Mouse (Mus musculus): ENCODE measurements around the gene Abcc3. TPM values are rescaled to one million over a fixed set of nuclear protein-coding genes. Genes with fewer than 3 reads are reported as not detected.
A peak's percentile ranks its signal among the peaks of the same experiment; 100 is the strongest.
"Not testable (repeated sequence)": the region's sequence is repeated elsewhere in the genome, so short reads cannot be mapped to it uniquely, and the experiment has no call there.

Abcc3 gene
- polyA plus RNA-seq, 1 experiment from 2014 or later: 0.49 TPM

DNA sequence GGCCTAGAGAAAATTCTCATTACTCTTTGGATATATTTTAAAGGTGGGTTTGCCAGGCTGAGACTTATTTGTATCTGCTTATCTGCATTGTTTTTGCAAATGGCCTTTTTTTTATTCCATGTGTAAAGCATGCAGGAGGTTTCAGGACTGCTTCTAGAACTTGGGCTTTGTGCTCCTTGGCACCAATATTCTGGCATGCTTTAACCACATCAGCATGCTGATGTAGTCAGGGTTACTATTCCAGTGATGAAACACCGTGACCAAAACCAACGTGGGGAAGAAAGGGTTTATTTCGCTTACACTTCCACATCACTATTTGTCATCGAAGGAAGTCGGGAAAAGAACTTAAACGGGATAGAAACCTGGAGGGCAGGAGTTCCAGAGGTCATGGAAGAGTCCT lies 8.2 kb upstream of the Abcc3 start:
- no peak for ATAC-seq (ENCODE audit: low FRiP score)
- 85% methylated on average over 6 of the region's 6 CpGs for WGBS

DNA sequence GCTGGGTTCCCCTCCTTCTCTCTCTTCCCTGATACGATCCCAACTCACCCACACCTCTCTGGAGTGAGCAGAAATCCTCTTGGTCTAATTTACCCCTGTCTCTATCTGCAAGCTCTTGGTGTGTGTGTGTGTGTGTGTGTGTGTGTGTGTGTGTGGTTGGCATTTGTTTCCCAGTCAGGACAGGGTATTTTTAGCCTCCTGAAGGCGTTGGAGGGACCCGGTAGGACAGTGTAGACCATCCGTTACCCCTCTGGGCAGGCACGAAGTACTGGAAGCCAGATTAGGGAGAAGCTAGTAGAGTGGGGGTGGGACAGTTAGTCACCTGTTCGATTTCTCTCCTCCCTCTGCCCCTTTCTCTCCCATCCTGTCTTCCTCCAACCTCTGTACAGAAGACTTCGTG lies 1.3 kb upstream of the Abcc3 start:
- Histone ChIP-seq H3K4me2 (no peak overlapping the region), H3K36me3 (replicated peaks) (no peaks in the 10 kb centered on the region), H3K4me3 (replicated peaks) (no peak overlapping the region), H3K9ac (no peak overlapping the region), H3K4me1 (peaks cover 7% of the 10 kb centered on the region; the same call in 1 of the 2 replicates), H3K27ac (no peak overlapping the region), H3K27me3 (peaks cover 37% of the 10 kb centered on the region), H3K9me3 (no peaks in the 10 kb centered on the region)
- ATAC-seq (ENCODE audit: low FRiP score): no peak
- WGBS: 77% methylated on average over 7 of the region's 7 CpGs

More for the DNA sequence above, 8.2 kb upstream of the Abcc3 start:
- Histone ChIP-seq H3K4me1 (peaks cover 11% of the 10 kb centered on the region), H3K4me2 (no peak overlapping the region), H3K4me3 (replicated peaks) (no peak overlapping the region), H3K27me3 (peaks cover 11% of the 10 kb centered on the region; the same call in 1 of the 2 replicates), H3K36me3 (replicated peaks) (no peaks in the 10 kb centered on the region), H3K9me3 (no peaks in the 10 kb centered on the region), H3K27ac (no peak overlapping the region), H3K9ac (no peak overlapping the region)

- H3K9ac ChIP-seq; H3K4me3 ChIP-seq (replicated peaks); H3K9me3 ChIP-seq; H3K27ac ChIP-seq; H3K4me2 ChIP-seq; H3K36me3 ChIP-seq (replicated peaks); ATAC-seq (ENCODE audit: low FRiP score); H3K4me1 ChIP-seq: not testable (repeated sequence)
- WGBS: 82% methylated on average over 4 of the region's 4 CpGs
- H3K27me3 ChIP-seq: peaks cover 37% of the 10 kb centered on the region
Observed at GRCm38 (mm10) chr11:94393490-94393889, 693 bp upstream of the Abcc3 start.

- 92% methylated on average over 10 of the region's 10 CpGs for WGBS
- ATAC-seq (ENCODE audit: low FRiP score): no peak
- Histone ChIP-seq H3K4me1 (peaks cover 7% of the 10 kb centered on the region; the same call in 1 of the 2 replicates), H3K9me3 (no peaks in the 10 kb centered on the region), H3K4me2 (no peak overlapping the region), H3K27me3 (peaks cover 37% of the 10 kb centered on the region), H3K4me3 (replicated peaks) (no peak overlapping the region), H3K36me3 (replicated peaks) (no peaks in the 10 kb centered on the region), H3K27ac (no peak overlapping the region), H3K9ac (no peak overlapping the region)
Observed at GRCm38 (mm10) chr11:94391661-94392060, 1.1 kb downstream of the Abcc3 start.

- Histone ChIP-seq H3K9me3 (no peaks in the 10 kb centered on the region), H3K9ac (no peak overlapping the region), H3K4me2 (no peak overlapping the region), H3K4me3 (replicated peaks) (no peak overlapping the region), H3K36me3 (replicated peaks) (no peaks in the 10 kb centered on the region), H3K27me3 (peaks cover 37% of the 10 kb centered on the region), H3K27ac (no peak overlapping the region), H3K4me1 (peaks cover 15% of the 10 kb centered on the region)
- WGBS: 90% methylated on average over 6 of the region's 6 CpGs
- no peak for ATAC-seq (ENCODE audit: low FRiP score)
Observed at GRCm38 (mm10) chr11:94390825-94391224, 2.0 kb downstream of the Abcc3 start.

GRCm38 (mm10) chr11:94389724-94390396 lies 2.9 kb downstream of the Abcc3 start:
- Histone ChIP-seq H3K9ac (no peak overlapping the region), H3K4me1 (peaks cover 20% of the 10 kb centered on the region), H3K27ac (no peak overlapping the region), H3K36me3 (replicated peaks) (no peaks in the 10 kb centered on the region), H3K27me3 (peaks cover 34% of the 10 kb centered on the region), H3K4me2 (no peak overlapping the region), H3K4me3 (replicated peaks) (no peak overlapping the region), H3K9me3 (no peaks in the 10 kb centered on the region)
- no peak for ATAC-seq (ENCODE audit: low FRiP score)
- WGBS: 78% methylated on average over 6 of the region's 6 CpGs

GRCm38 (mm10) chr11:94389021-94389420 lies 3.8 kb downstream of the Abcc3 start:
- no peak for ATAC-seq (ENCODE audit: low FRiP score)
- Histone ChIP-seq H3K4me2 (no peak overlapping the region), H3K36me3 (replicated peaks) (no peaks in the 10 kb centered on the region), H3K4me1 (peaks cover 20% of the 10 kb centered on the region), H3K4me3 (replicated peaks) (no peak overlapping the region), H3K9ac (no peak overlapping the region), H3K27ac (no peak overlapping the region), H3K27me3 (peaks cover 27% of the 10 kb centered on the region), H3K9me3 (no peaks in the 10 kb centered on the region)
- 91% methylated on average over 4 of the region's 4 CpGs for WGBS

GRCm38 (mm10) chr11:94387756-94388155 lies 5.0 kb downstream of the Abcc3 start:
- H3K9ac ChIP-seq: no peak overlapping the region
- H3K27me3 ChIP-seq: peaks cover 21% of the 10 kb centered on the region
- no peaks in the 10 kb centered on the region for H3K36me3 ChIP-seq (replicated peaks)
- no peak for ATAC-seq (ENCODE audit: low FRiP score)
- no peak overlapping the region for H3K4me2 ChIP-seq
- no peak overlapping the region for H3K4me3 ChIP-seq (replicated peaks)
- 83% methylated on average over 4 of the region's 4 CpGs for WGBS
- H3K27ac ChIP-seq: no peak overlapping the region
- no peaks in the 10 kb centered on the region for H3K9me3 ChIP-seq
- peaks cover 18% of the 10 kb centered on the region for H3K4me1 ChIP-seq

DNA sequence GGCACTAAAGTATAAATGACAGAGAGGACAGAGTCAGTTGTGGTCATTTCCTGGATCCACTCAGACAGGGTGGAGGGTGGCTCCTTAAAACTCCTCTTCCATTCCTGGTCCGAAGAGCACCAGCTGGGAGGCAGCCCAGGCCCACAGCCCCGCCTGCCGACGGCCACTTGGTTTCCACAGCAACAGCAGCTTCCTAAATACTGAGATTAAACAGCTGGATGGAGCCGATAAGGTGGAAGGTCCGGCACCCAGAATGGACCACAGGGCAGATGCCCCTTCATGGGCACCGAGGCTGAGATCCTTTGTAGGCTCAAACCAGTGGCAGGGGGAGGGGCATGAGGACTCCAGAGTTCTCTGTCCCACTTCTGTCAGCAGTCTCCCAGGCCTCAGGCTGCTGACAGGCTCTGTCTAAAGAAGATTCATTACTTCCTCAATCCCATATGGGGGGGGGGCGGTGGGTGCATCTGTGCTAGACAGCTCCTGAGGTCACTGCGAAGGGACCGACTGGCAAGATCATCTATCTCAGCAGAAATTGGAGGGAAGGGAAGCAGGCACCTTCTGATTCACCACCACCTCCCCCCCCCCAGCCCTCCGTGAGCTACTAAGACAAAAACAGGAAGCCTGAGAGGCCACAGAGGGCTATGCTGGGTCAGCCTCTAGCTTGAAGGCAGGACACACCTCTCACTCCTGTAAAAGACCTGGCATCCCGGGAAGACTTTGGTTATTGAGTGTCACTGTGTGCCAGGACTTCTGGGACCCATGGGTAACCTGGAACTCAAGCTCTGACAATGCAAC lies 6.6 kb downstream of the Abcc3 start:
- ATAC-seq (ENCODE audit: low FRiP score): no peak
- Histone ChIP-seq H3K27ac (0 out of 2 replicates have a peak overlapping the region, but pooled peaks have one; percentile 19), H3K9ac (no peak overlapping the region), H3K4me3 (replicated peaks) (no peak overlapping the region), H3K9me3 (no peaks in the 10 kb centered on the region), H3K36me3 (replicated peaks) (no peaks in the 10 kb centered on the region), H3K4me1 (peaks cover 12% of the 10 kb centered on the region), H3K27me3 (peaks cover 6% of the 10 kb centered on the region; the same call in 1 of the 2 replicates), H3K4me2 (no peak overlapping the region)
- 53% methylated on average over 12 of the region's 12 CpGs for WGBS

GRCm38 (mm10) chr11:94379736-94380135 lies 13.1 kb downstream of the Abcc3 start:
- no peak overlapping the region for H3K4me3 ChIP-seq (replicated peaks)
- 78% methylated on average over 8 of the region's 8 CpGs for WGBS
- no peaks in the 10 kb centered on the region for H3K36me3 ChIP-seq (replicated peaks)
- H3K4me1 ChIP-seq: no peaks in the 10 kb centered on the region
- H3K27ac ChIP-seq: no peak overlapping the region
- H3K27me3 ChIP-seq: peaks cover 2% of the 10 kb centered on the region; the same call in 1 of the 2 replicates
- ATAC-seq (ENCODE audit: low FRiP score): no peak
- no peak overlapping the region for H3K4me2 ChIP-seq
- H3K9ac ChIP-seq: no peak overlapping the region
- H3K9me3 ChIP-seq: no peaks in the 10 kb centered on the region

- Histone ChIP-seq H3K9me3 (no peaks in the 10 kb centered on the region), H3K4me1 (no peaks in the 10 kb centered on the region), H3K4me3 (replicated peaks) (no peak overlapping the region), H3K27me3 (peaks cover 2% of the 10 kb centered on the region; the same call in 1 of the 2 replicates), H3K4me2 (no peak overlapping the region), H3K27ac (no peak overlapping the region), H3K36me3 (replicated peaks) (no peaks in the 10 kb centered on the region), H3K9ac (no peak overlapping the region)
- WGBS: 30% methylated on average over 2 of the region's 2 CpGs
- ATAC-seq (ENCODE audit: low FRiP score): no peak
Observed at GRCm38 (mm10) chr11:94379061-94379460, 13.7 kb downstream of the Abcc3 start.

GRCm38 (mm10) chr11:94374276-94374948 lies 18.4 kb downstream of the Abcc3 start:
- Histone ChIP-seq H3K4me1 (no peaks in the 10 kb centered on the region), H3K27ac (no peak overlapping the region), H3K4me3 (replicated peaks) (no peak overlapping the region), H3K27me3 (peaks cover 6% of the 10 kb centered on the region; the same call in 1 of the 2 replicates), H3K4me2 (no peak overlapping the region), H3K9me3 (no peaks in the 10 kb centered on the region), H3K36me3 (replicated peaks) (no peaks in the 10 kb centered on the region), H3K9ac (no peak overlapping the region)
- WGBS: 89% methylated on average over 13 of the region's 13 CpGs
- no peak for ATAC-seq (ENCODE audit: low FRiP score)
